Mouse (Mus musculus) bone marrow, adult 2 months (tissue): ENCODE results near the gene Man1c1. TPM values are rescaled to one million over a fixed set of nuclear protein-coding genes. Genes with fewer than 3 reads are reported as not detected.
A peak's percentile ranks its signal among the peaks of the same experiment; 100 is the strongest.

Experiments used
- H3K27ac ChIP-seq: fragments of 200-500 bp; 2 replicates; pipeline ENCODE4 v1.5.1; 2012; ENCODE audit warnings: low read depth, mild to moderate bottlenecking, control low read depth, inconsistent platforms, low read length; ENCODE audit not compliant: control insufficient read depth, poor library complexity, insufficient read depth
- H3K4me1 ChIP-seq: fragments of 200-500 bp; 2 replicates; pipeline ENCODE4 v1.6.1; 2011; ENCODE audit warnings: low read length; ENCODE audit not compliant: control insufficient read depth, insufficient read depth
- H3K4me3 ChIP-seq: fragments of 200-500 bp; replicated peaks from 2 replicates; pipeline ENCODE3; 2011; ENCODE audit warnings: mild to moderate bottlenecking, low read depth, low read length, control low read depth; ENCODE audit not compliant: control insufficient read depth
- CTCF ChIP-seq: fragments of 200-500 bp; IDR thresholded peaks from 2 replicates; pipeline ENCODE4 v1.5.1; 2011; ENCODE audit warnings: low read length, control low read depth; ENCODE audit not compliant: control insufficient read depth, insufficient read depth
- POLR2A ChIP-seq: fragments of 200-500 bp; IDR thresholded peaks from 2 replicates; pipeline ENCODE4 v1.6.1; 2011; ENCODE audit warnings: low read depth, mild to moderate bottlenecking, control low read depth, low read length, borderline replicate concordance; ENCODE audit not compliant: control insufficient read depth
- WGBS: fragments of 180-500 bp; shearing (Covaris S2); methylation state at CpG from one replicate; pipeline ENCODE4 v1.1.7; 2018; 5-methylcytosine and 5-hydroxymethylcytosine counted together
- polyA plus RNA-seq: library from polyadenylated mRNA; stranded (reverse); fragments of >200 nt; gene quantifications from 2 replicates; pipeline ENCODE4 v1.2.4, GENCODE M21; 2011; ENCODE audit warnings: low replicate concordance; ENCODE audit not compliant: missing spikeins, insufficient read depth, insufficient read length

Man1c1 gene
- polyA plus RNA-seq, 1 experiment, result 7.3 TPM

DNA sequence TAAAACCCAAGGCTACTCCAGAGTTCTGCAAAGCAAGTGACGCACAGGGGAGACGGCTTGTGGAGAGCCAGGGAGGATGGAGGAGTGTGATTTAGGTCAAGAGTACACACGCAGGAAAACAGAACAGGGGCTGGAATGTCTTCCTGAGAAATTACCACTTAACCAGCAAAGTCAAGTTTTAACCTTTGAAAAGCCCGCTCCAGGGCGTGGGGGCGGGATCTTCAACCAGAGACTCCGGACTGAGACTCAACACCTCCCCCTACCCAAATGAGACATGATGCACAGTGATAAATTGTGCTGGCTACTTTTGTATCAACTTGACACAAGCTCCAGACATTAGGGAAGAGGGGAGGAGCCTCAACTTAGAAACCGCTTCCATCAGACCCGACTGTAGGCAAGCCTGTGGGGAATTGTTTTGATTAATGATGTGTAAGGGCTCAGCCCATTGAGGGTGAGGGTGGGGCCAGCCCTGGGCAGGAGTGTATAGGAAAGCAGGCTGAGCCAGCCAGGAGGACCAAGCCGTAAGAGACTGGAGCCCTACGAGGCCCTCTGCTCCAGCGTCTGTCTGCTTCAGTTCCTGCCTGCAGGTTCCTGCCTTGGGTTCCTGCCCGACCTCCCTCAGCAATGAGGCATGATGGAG, 17.9 kb downstream of the Man1c1 start:
- WGBS, result 88% methylated on average over 13 of the region's 13 CpGs
- Histone ChIP-seq H3K4me3 (no peak overlapping the region), H3K4me1 (peaks cover 3% of the 10 kb centered on the region; the same call in 1 of the 2 replicates), H3K27ac (no peak overlapping the region)
- no peak for TF ChIP-seq POLR2A
- TF ChIP-seq CTCF, result no peak

GRCm38 (mm10) chr4:134684637-134685338, 19.3 kb downstream of the Man1c1 start:
- WGBS, result 76% methylated on average over 9 of the region's 9 CpGs
- no peak overlapping the region for H3K27ac ChIP-seq
- TF ChIP-seq CTCF (peak; percentile 27; the same call in 1 of the 2 replicates), POLR2A (no peak)
- peaks cover 3% of the 10 kb centered on the region; the same call in 1 of the 2 replicates for H3K4me1 ChIP-seq
- H3K4me3 ChIP-seq, result no peak overlapping the region

DNA sequence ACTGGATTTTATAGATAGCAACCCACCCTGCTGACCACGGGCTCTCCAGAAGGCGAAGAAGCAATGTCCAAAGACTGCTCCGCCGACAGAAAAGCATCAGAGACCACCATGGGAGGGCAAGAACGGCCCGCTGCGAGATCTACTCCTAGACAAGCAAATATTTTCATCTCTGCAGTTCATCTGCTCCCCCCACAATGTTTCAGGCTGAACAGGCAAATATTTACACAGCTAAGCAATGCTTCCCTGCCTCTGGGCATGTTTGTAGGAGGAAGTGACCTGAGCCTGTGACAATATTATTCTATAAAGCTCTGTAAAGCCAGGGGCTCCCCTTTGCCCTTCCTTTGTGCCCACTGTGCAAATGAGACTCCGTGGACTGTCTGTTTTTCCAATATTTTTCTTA, 20.2 kb downstream of the Man1c1 start:
- no peak for TF ChIP-seq CTCF
- TF ChIP-seq POLR2A, result no peak
- H3K4me1 ChIP-seq, result peaks cover 3% of the 10 kb centered on the region; the same call in 1 of the 2 replicates
- H3K27ac ChIP-seq, result no peak overlapping the region
- WGBS, result 42% methylated on average over 8 of the region's 8 CpGs
- H3K4me3 ChIP-seq, result no peak overlapping the region

- Histone ChIP-seq H3K4me1 (peaks cover 3% of the 10 kb centered on the region; the same call in 1 of the 2 replicates), H3K4me3 (no peak overlapping the region), H3K27ac (no peak overlapping the region)
- TF ChIP-seq CTCF (no peak), POLR2A (no peak)
- WGBS, result 1% methylated on average over 13 of the region's 13 CpGs
Observed at GRCm38 (mm10) chr4:134683008-134683407, 21.1 kb downstream of the Man1c1 start.

DNA sequence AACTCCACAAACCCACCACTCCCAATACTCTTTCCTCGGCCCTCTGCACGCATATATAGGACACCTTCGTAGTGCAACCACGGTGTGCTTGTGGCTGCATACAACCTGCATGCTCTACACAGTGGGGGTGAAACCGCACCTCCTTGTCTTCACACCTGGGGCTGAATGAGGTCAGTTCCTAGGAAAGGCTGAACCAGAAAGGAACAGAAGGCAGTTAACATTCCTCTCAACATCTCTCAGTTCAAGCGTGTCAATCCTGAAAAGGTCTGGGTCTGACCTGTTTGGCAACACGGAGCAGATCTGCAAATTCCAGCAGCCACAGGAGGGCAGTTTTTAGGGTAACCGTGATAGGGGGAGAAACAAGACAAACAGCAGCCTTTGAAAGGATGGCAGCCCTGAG, 21.7 kb downstream of the Man1c1 start:
- no peak overlapping the region for H3K4me3 ChIP-seq
- TF ChIP-seq CTCF (no peak), POLR2A (no peak)
- peaks cover 3% of the 10 kb centered on the region; the same call in 1 of the 2 replicates for H3K4me1 ChIP-seq
- no peak overlapping the region for H3K27ac ChIP-seq
- WGBS, result 50% methylated on average over 8 of the region's 8 CpGs

DNA sequence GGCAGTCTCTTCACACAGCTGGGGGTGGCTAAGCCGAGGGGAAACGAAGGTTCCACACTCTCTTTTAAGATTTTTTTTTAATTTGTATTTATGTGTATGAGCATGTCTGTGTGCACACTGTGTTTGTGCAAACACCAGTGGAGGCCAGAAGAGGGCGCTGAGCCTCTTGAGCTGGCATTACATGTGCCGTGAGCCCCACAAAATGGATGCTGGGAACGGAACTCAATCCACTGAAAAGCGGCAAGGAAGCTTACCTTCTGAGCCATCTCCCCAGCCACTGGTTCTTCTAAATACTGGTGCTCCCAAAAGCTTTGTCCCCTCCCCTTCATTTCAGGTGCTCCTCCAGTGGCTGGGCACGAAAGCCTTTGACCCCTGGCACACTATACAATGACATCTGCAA, 22.3 kb downstream of the Man1c1 start:
- no peak overlapping the region for H3K4me3 ChIP-seq
- TF ChIP-seq POLR2A (no peak), CTCF (no peak)
- 83% methylated on average over 7 of the region's 7 CpGs for WGBS
- no peak overlapping the region for H3K27ac ChIP-seq
- H3K4me1 ChIP-seq, result peaks cover 3% of the 10 kb centered on the region; the same call in 1 of the 2 replicates

- TF ChIP-seq POLR2A (no peak), CTCF (no peak)
- Histone ChIP-seq H3K4me3 (no peak overlapping the region), H3K27ac (no peak overlapping the region), H3K4me1 (peaks cover 3% of the 10 kb centered on the region; the same call in 1 of the 2 replicates)
- 69% methylated on average over 17 of the region's 17 CpGs for WGBS
Observed at GRCm38 (mm10) chr4:134677556-134678508, 26.3 kb downstream of the Man1c1 start.
